Mouse (Mus musculus): Measurements from ENCODE around the gene Npr1.

DNA sequence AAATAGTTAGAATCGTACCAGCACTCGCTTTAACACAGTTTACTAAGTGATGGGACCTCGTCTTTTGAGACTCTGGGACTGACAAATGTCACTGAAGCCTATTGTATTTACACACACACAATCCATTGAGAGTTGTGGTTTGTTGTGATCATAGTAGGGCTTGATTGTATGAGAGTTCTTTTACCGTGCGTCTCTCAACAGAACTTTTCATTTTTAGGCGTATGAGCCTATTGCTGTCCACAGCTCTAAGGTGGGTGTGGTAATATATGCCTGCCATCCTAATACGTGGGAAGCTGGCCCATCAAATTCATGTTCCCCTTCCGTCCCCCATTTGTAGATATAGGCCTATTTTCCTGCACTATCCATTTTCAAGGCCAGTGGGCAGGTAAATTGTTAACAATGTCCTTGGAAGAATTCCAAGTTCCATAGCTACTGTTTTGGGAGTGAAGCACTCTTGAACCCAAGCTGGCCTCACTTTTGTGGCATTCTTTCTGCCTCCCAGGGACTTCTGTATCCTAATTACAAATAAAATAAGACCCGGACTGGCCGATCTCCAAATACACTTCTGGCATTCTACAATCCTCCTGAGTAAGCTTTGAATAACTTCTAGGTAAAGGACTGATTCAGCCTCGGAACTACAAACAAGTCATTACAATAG lies 31.5 kb downstream of the Npr1 start:
- TF ChIP-seq CTCF (IDR thresholded peaks at IDR 0.05; ENCODE audit: control insufficient read depth, insufficient read depth, insufficient replicate concordance, low read depth, low read length) (no peak), POLR2A (IDR thresholded peaks at IDR 0.05; ENCODE audit: control insufficient read depth, low read depth, low read length) (no peak)

All from testis, adult 2 months (tissue).